Mouse (Mus musculus) stomach, embryonic 16.5 days (tissue): Measurements from ENCODE around the gene Gm6525. TPM values are rescaled to one million over a fixed set of nuclear protein-coding genes. Genes with fewer than 3 reads are reported as not detected.

Source experiments
- ATAC-seq: fragments of 200-750 bp; cut with Nextera tagmentation; 2 replicates; pipeline ENCODE4 v1.8.0; 2017; ENCODE audit warnings: moderate number of reproducible peaks, moderate TSS enrichment; ENCODE audit not compliant: insufficient read depth, low FRiP score
- H3K27ac ChIP-seq: fragments of 300-500 bp; sonication (generic); 2 replicates; pipeline ENCODE4 v1.5.1; 2014; ENCODE audit warnings: low read length
- H3K27me3 ChIP-seq: fragments of 300-500 bp; sonication (generic); 2 replicates; pipeline ENCODE4 v1.6.1; 2014; ENCODE audit warnings: low read length, control low read depth, mixed read lengths; ENCODE audit not compliant: control insufficient read depth, insufficient read depth
- H3K36me3 ChIP-seq: fragments of 300-500 bp; sonication (generic); 2 replicates; pipeline ENCODE4 v1.6.1; 2014; ENCODE audit warnings: low read length; ENCODE audit not compliant: control insufficient read depth, insufficient read depth
- H3K4me1 ChIP-seq: fragments of 300-500 bp; sonication (generic); 2 replicates; pipeline ENCODE4 v1.6.1; 2014; ENCODE audit warnings: low read length, control low read depth, mixed read lengths; ENCODE audit not compliant: control insufficient read depth, insufficient read depth
- H3K4me2 ChIP-seq: fragments of 300-500 bp; sonication (generic); 2 replicates; pipeline ENCODE4 v1.6.1; 2014; ENCODE audit warnings: low read depth, low read length, mixed read lengths
- H3K4me3 ChIP-seq: fragments of 300-500 bp; sonication (generic); replicated peaks from 2 replicates; pipeline ENCODE4 v1.5.1; 2014; ENCODE audit warnings: mild to moderate bottlenecking, low read length
- H3K9ac ChIP-seq: fragments of 300-500 bp; sonication (generic); 2 replicates; pipeline ENCODE4 v1.6.1; 2014; ENCODE audit warnings: low read length
- H3K9me3 ChIP-seq: fragments of 300-500 bp; sonication (generic); replicated peaks from 2 replicates; pipeline ENCODE4 v1.6.1; 2016; ENCODE audit warnings: low read length, control low read depth; ENCODE audit not compliant: control insufficient read depth
- WGBS: fragments of 180-500 bp; shearing (Covaris S2); extraction: QIAGEN DNeasy Blood & Tissue Kit; methylation state at CpG from one replicate; pipeline ENCODE4 v1.1.7; 2014; 5-methylcytosine and 5-hydroxymethylcytosine counted together
- polyA plus RNA-seq: library from polyadenylated mRNA; unstranded; fragments of >200 nt; fragmentation: Nextera tagmentation; extraction: Ambion mirVana; gene quantifications from 2 replicates; pipeline ENCODE4 v1.2.1, GENCODE M21; 2015

The Gm6525 gene
- polyA plus RNA-seq, 1 experiment from 2014 or later: 0.70 TPM

DNA sequence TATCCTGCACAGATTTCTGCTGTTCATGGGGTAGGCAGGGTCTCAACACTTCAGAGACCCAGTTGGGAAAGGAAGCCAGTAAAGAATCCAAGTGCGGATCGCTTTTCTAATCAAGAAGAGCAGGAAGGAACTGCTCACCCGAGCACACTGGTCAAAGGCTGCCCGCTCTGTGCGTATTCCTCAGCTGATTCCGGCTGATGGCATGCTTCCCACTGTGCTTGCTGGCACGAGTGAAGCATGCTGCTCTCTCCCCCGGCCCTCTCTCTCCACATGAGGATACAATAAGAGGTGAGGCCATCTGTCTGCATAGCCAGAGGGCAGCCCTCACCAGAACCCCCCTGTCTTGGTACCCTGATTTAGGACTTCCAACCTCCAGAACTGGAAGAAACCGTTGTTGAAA lies 41.3 kb downstream of the Gm6525 start:
- ATAC-seq: no peak
- 65% methylated on average over 9 of the region's 9 CpGs for WGBS
- Histone ChIP-seq H3K27me3 (no peaks in the 10 kb centered on the region), H3K9ac (no peak overlapping the region), H3K4me2 (no peak overlapping the region), H3K9me3 (no peaks in the 10 kb centered on the region), H3K27ac (no peak overlapping the region), H3K4me3 (no peak overlapping the region), H3K36me3 (no peaks in the 10 kb centered on the region), H3K4me1 (peaks cover 10% of the 10 kb centered on the region)

DNA sequence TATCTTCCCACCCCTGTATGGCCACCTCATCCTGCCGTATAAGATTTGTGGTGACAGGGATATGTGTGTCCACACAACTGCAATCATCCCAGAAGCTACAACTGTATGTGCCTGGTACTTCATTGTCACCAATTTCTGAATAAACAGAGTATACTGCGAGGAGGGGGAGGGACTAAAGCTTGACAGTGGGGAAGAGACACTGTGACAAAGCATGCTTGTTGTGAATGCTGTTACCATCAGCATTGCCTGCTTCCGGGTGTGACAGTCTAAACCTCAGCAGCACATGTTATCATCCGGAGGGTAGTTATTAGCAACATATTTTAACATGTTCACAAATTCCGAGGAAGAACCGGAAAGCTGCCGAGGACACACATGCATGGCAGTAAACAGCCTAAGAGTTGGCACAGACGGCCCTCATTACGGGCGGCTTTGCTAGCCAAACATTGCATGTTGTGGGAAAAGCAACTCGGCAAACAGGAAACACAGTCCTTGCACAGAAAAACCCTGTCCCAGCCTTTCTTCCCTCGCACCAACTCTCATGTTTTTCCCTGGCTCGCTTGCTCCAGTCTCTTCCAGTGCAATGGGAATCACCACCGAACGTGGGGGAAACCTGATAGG lies 41.9 kb downstream of the Gm6525 start:
- 82% methylated on average over 15 of the region's 15 CpGs for WGBS
- Histone ChIP-seq H3K4me3 (no peak overlapping the region), H3K36me3 (no peaks in the 10 kb centered on the region), H3K9ac (no peak overlapping the region), H3K27me3 (no peaks in the 10 kb centered on the region), H3K27ac (no peak overlapping the region), H3K4me1 (peaks cover 10% of the 10 kb centered on the region), H3K4me2 (no peak overlapping the region), H3K9me3 (no peaks in the 10 kb centered on the region)
- no peak for ATAC-seq

GRCm38 (mm10) chr3:84217118-84217960 lies 43.4 kb downstream of the Gm6525 start:
- no peak overlapping the region for H3K9ac ChIP-seq
- no peak overlapping the region for H3K4me2 ChIP-seq
- no peaks in the 10 kb centered on the region for H3K36me3 ChIP-seq
- no peak for ATAC-seq
- peaks cover 10% of the 10 kb centered on the region for H3K4me1 ChIP-seq
- no peak overlapping the region for H3K27ac ChIP-seq
- H3K4me3 ChIP-seq: no peak overlapping the region
- no peaks in the 10 kb centered on the region for H3K27me3 ChIP-seq
- H3K9me3 ChIP-seq: no peaks in the 10 kb centered on the region
- WGBS: 76% methylated on average over 12 of the region's 12 CpGs

- Histone ChIP-seq H3K27ac (no peak overlapping the region), H3K4me1 (peaks cover 10% of the 10 kb centered on the region), H3K27me3 (no peaks in the 10 kb centered on the region), H3K9ac (peak overlapping the region; percentile 10), H3K36me3 (no peaks in the 10 kb centered on the region), H3K4me3 (no peak overlapping the region), H3K4me2 (no peak overlapping the region), H3K9me3 (no peaks in the 10 kb centered on the region)
- no peak for ATAC-seq
- WGBS: 57% methylated on average over 4 of the region's 4 CpGs
Measured at GRCm38 (mm10) chr3:84217961-84218351, 44.1 kb downstream of the Gm6525 start.

GRCm38 (mm10) chr3:84218498-84218897 lies 44.6 kb downstream of the Gm6525 start:
- Histone ChIP-seq H3K27ac (no peak overlapping the region), H3K36me3 (no peaks in the 10 kb centered on the region), H3K27me3 (no peaks in the 10 kb centered on the region), H3K4me1 (peaks cover 10% of the 10 kb centered on the region), H3K9ac (peak overlapping the region; percentile 10; the same call in 1 of the 2 replicates), H3K4me3 (no peak overlapping the region), H3K9me3 (no peaks in the 10 kb centered on the region), H3K4me2 (no peak overlapping the region)
- no peak for ATAC-seq
- WGBS: 57% methylated on average over 2 of the region's 2 CpGs

- 35% methylated on average over 2 of the region's 2 CpGs for WGBS
- ATAC-seq: no peak
- peak overlapping the region; percentile 68; the same call in 1 of the 2 replicates for H3K4me2 ChIP-seq
- no peak overlapping the region for H3K9ac ChIP-seq
- H3K4me3 ChIP-seq: no peak overlapping the region
- no peaks in the 10 kb centered on the region for H3K27me3 ChIP-seq
- H3K27ac ChIP-seq: peak overlapping the region; percentile 55; the same call in 1 of the 2 replicates
- H3K4me1 ChIP-seq: peaks cover 10% of the 10 kb centered on the region
- no peaks in the 10 kb centered on the region for H3K36me3 ChIP-seq
- no peaks in the 10 kb centered on the region for H3K9me3 ChIP-seq
Measured at GRCm38 (mm10) chr3:84219166-84219710, 45.3 kb downstream of the Gm6525 start.

GRCm38 (mm10) chr3:84219720-84220273 lies 45.9 kb downstream of the Gm6525 start:
- H3K4me3 ChIP-seq: peak overlapping the region; percentile 47
- H3K9me3 ChIP-seq: no peaks in the 10 kb centered on the region
- H3K27ac ChIP-seq: 0 out of 2 replicates have a peak overlapping the region, but pooled peaks have one; percentile 14
- no peak overlapping the region; the same call in 1 of the 2 replicates for H3K9ac ChIP-seq
- no peak for ATAC-seq
- peak overlapping the region; percentile 68 for H3K4me2 ChIP-seq
- no peaks in the 10 kb centered on the region for H3K36me3 ChIP-seq
- H3K27me3 ChIP-seq: no peaks in the 10 kb centered on the region
- peaks cover 10% of the 10 kb centered on the region for H3K4me1 ChIP-seq
- 7% methylated on average over 9 of the region's 9 CpGs for WGBS

- Histone ChIP-seq H3K4me1 (peaks cover 10% of the 10 kb centered on the region), H3K9ac (peak overlapping the region; percentile 68), H3K36me3 (no peaks in the 10 kb centered on the region), H3K9me3 (no peaks in the 10 kb centered on the region), H3K4me3 (peak overlapping the region; percentile 47), H3K27me3 (no peaks in the 10 kb centered on the region), H3K27ac (peak overlapping the region; percentile 14; the same call in 1 of the 2 replicates), H3K4me2 (peak overlapping the region; percentile 68)
- 2% methylated on average over 9 of the region's 9 CpGs for WGBS
- no peak for ATAC-seq
Measured at GRCm38 (mm10) chr3:84220326-84220725, 46.4 kb downstream of the Gm6525 start.

DNA sequence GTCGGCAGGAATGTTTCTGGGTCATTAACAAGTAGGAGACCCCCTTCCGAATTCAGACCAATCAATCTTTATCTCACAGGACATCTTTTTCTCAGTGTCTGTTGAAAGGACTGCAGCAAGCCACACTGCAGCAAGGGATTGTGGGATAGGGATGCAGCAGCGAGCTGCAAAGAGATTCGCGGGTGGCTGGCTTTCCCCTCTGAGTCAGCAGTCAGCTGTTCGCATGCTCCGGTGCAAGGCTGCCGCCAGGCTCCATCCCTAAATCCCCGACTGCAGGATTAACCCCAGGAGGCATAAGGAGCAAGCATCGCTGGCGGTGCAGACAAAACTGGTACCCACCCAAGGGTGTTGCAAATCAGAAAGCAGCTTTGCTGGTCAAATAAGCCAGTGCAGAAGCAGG lies 46.8 kb downstream of the Gm6525 start:
- peaks cover 10% of the 10 kb centered on the region for H3K4me1 ChIP-seq
- peak overlapping the region; percentile 68 for H3K9ac ChIP-seq
- H3K4me3 ChIP-seq: peak overlapping the region; percentile 47
- H3K36me3 ChIP-seq: no peaks in the 10 kb centered on the region
- H3K27ac ChIP-seq: no peak overlapping the region
- no peak for ATAC-seq
- peak overlapping the region; percentile 68 for H3K4me2 ChIP-seq
- H3K9me3 ChIP-seq: no peaks in the 10 kb centered on the region
- no peaks in the 10 kb centered on the region for H3K27me3 ChIP-seq
- under 1% methylated on average over 11 of the region's 11 CpGs for WGBS
